ENCODE assay signal across 8 mouse cellular contexts in the genomic region with DNA sequence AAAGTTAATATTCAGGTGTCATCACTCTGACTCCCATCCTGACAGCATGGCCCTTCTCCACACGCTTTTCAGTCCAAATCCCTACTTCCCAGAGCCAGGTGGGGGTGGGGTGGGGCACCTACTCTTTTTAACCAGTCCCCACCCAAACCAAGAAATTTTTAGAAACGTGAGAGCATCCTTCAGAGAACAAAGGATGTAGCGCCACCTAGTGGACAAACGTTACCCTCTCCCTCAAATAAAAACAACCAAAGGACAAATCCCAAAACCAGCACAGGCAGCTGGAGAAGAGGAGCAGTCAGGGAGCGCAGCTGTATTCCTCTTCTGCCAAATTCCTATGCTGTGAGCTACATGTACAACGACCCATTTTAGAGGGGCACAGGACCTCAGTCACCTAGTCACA.
A peak's percentile ranks its signal among the peaks of the same experiment; 100 is the strongest.
DNase-seq lines count a peak whose midpoint lies in the region; ATAC-seq and TF ChIP-seq lines count a peak whose summit lies in the region.

No protein-coding gene starts in this region.

- H3K4me2 ChIP-seq in heart, embryonic 12.5 days, result no peak overlapping the region
- no peak overlapping the region for H3K4me2 ChIP-seq in lung, embryonic 14.5 days

- peak; percentile 85 for TF ChIP-seq CTCF in lung, embryonic 14.5 days (IDR thresholded peaks at IDR 0.05; ENCODE audit: low read depth)

- no peak overlapping the region for H3K27ac ChIP-seq in heart, embryonic 12.5 days (ENCODE audit: poor library complexity, severe bottlenecking)
- no peak overlapping the region for H3K27ac ChIP-seq in lung, embryonic 14.5 days (ENCODE audit: low read depth)

- no peaks in the 10 kb centered on the region for H3K27me3 ChIP-seq in heart, embryonic 12.5 days (replicated peaks)
- H3K27me3 ChIP-seq in lung, embryonic 14.5 days (ENCODE audit: insufficient read depth, low read length), result no peaks in the 10 kb centered on the region

- 0 out of 2 replicates have a peak, but pooled peaks have one; percentile 39 for ATAC-seq in heart, embryonic 12.5 days (ENCODE audit: insufficient number of reproducible peaks, low FRiP score)
- peak; percentile 57 for ATAC-seq in lung, embryonic 14.5 days (ENCODE audit: insufficient read depth)

- H3K9me3 ChIP-seq in heart, embryonic 12.5 days (replicated peaks), result no peaks in the 10 kb centered on the region
- H3K9me3 ChIP-seq in lung, embryonic 14.5 days (ENCODE audit: low read depth, low read length), result no peaks in the 10 kb centered on the region

- WGBS in heart, embryonic 12.5 days, result 9% methylated on average over 6 of the region's 6 CpGs
- 7% methylated on average over 6 of the region's 6 CpGs for WGBS in lung, embryonic 14.5 days

- DNase-seq in B cell, adult 2 months, result peak; percentile 1 to 2
- peak; percentile 54 for DNase-seq in adipocyte (ENCODE audit: low spot score)
- peak; percentile 60 for DNase-seq in embryo, embryonic 11.5 days (ENCODE audit: low read depth, low spot score)
- peak; percentile 65 for DNase-seq in layer of hippocampus, adult 11-12 months (ENCODE audit: low spot score)
- DNase-seq in lung, embryonic 14.5 days, result peak; percentile 93
- DNase-seq in right cerebral cortex, postnatal 10 days (ENCODE audit: low spot score in 2 of 2), result peak; percentile 74 to 79
- no peak for DNase-seq in urinary bladder, postnatal 4 days (ENCODE audit: low spot score in 2 of 2)

- H3K4me1 ChIP-seq in heart, embryonic 12.5 days (replicated peaks), result peaks cover 6% of the 10 kb centered on the region
- no peaks in the 10 kb centered on the region for H3K4me1 ChIP-seq in lung, embryonic 14.5 days (ENCODE audit: insufficient read depth)

- H3K36me3 ChIP-seq in heart, embryonic 12.5 days, result no peaks in the 10 kb centered on the region
- H3K36me3 ChIP-seq in lung, embryonic 14.5 days (ENCODE audit: insufficient read depth), result no peaks in the 10 kb centered on the region

- no peak overlapping the region for H3K9ac ChIP-seq in heart, embryonic 12.5 days
- no peak overlapping the region for H3K9ac ChIP-seq in lung, embryonic 14.5 days

- no peak overlapping the region for H3K4me3 ChIP-seq in heart, embryonic 12.5 days
- H3K4me3 ChIP-seq in lung, embryonic 14.5 days (ENCODE audit: low read depth, low read length), result no peak overlapping the region

Comparison
In these comparisons a context has a peak if more than half of its experiments do, and no peak if none do; other contexts are left out.
1. DNase-seq: peak in B cell, adult 2 months (2 of 2), adipocyte (single experiment), embryo, embryonic 11.5 days (single experiment), layer of hippocampus, adult 11-12 months (single experiment), lung, embryonic 14.5 days (single experiment) and right cerebral cortex, postnatal 10 days (2 of 2); none in urinary bladder, postnatal 4 days (0 of 2).